Mouse (Mus musculus): Measurements from ENCODE around the gene Eya2.
A peak's percentile ranks its signal among the peaks of the same experiment; 100 is the strongest.

Eya2 gene

DNA sequence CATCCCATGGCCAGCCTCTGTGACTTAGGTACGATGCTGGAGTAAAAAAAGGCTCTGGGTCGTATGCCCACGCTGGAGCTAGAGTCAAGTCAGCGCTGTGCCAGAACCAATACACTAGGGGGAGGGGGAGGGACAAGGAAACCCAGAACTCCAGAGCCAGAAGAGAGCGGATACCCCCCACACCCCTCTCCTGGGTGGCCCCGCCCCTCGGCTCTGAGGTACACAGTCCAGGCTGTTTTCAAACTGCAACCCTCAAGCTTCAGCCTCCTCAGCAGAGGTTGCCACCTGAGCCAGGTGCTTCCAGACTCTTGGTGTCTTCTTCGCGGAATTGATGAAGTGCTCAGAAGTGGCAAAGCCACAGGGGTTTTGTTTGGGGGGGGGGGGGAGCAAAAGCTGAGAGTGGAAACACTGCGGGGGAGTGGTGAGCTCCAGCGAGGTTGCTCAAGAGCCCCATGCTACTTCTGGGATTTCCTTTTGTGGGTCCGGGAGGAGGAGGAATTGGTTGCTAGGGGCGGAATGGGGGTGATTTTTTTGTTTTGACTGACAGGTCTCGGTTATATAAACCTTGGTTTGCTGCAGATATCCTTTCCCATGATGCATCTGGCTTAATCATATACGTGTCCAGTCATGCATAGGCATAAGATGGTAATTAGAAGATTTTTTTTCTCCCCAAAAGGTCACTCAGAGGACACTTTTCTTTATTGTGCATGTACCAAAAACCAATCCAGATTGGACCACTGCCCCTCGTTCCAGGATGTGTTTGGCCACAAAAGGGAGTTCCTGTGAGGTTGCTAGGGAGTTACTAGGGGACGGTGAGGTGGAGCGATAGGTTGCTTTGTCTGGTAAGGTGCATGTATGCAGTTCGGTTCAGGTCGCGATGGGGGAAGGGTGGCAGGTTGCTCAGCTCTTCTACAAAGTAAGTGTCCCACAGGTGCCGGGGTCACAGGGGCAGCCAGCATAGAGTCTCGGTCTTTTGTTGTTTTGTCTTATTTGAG lies 122.6 kb downstream of the Eya2 start:
- no peak for DNase-seq (ENCODE audit: low spot score in 2 of 2)

DNA sequence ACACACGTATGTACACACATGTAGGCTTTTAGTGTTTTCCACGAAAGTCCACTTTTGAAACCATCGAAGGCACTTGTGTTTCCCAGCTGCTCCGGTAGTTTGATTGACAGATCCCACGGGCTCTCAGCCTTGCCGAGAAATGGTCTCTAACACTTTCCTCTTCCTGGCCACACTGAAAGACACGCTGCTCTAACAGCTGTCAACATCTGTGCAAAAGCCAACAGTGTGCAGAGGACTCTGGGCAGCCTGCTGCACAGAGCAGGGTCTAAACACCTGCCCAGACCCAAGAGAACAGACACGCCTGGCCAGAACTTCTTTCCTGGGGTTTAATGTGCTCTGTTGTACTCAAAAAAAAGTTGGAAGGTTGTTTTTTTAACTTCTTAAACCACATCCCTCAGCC lies 124.5 kb downstream of the Eya2 start:
- no peak for DNase-seq (ENCODE audit: low spot score in 2 of 2)

- DNase-seq (ENCODE audit: low spot score in 2 of 2) = no peak
Observed at GRCm38 (mm10) chr2:165721941-165722340, 127.1 kb downstream of the Eya2 start.

DNA sequence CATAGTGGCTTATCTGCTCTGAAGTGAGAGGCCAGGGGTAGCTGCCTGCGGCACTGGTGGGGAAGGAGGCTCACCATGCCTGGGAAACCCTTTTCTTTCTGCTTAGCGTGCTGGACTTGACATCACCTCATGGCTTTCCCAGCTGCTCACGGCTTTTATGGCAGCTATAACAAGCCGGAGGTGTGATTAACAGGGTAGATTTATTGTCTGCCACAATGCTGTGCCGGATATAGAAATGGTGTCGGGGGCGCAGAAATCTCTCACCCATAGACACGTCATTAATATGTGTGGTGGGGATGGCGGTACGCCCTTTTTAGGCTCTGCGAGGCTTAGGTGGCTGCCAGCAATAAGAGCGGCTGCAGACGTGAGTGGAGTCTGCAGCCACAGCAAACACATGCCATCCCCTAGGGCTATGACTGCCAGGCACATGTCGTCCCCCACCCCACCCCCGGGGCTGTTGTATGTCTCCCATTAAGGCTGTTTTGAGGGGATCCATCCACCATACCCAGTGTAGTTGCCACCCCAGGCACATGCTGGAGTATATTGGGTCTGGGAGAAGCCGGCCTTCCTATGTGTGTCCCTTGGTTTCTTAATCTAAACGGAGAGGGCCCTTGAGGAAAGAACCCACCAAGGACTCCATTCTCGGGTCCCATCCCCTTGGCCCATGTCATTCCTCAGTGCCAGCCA lies 137.9 kb downstream of the Eya2 start:
- DNase-seq (ENCODE audit: low spot score in 2 of 2) = no peak

- DNase-seq (ENCODE audit: low spot score in 2 of 2) = no peak
Observed at GRCm38 (mm10) chr2:165733701-165734100, 138.9 kb downstream of the Eya2 start.

DNA sequence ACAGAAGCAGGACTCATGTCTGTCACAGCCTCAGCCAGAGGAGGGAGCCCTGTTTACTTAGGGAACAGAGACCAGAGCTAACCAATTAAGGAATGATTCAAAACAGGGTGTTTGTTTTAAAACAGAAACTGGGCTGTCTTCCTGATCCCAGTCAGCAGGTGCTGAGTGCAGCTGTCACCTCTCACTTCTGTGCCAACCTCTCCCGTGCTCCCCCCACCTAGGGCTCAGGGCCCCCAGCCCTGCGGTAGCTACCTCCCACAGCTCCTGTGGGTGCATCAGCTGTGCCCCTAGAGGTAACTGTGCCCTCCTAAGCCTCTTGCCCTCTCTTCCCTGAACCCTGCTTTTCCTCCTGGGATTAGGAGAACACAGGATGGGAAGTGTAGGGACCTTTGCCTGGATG lies 141.5 kb downstream of the Eya2 start:
- DNase-seq (ENCODE audit: low spot score in 2 of 2) = no peak

GRCm38 (mm10) chr2:165740381-165740780 lies 145.5 kb downstream of the Eya2 start:
- no peak for DNase-seq (ENCODE audit: low spot score in 2 of 2)

GRCm38 (mm10) chr2:165740982-165741381 lies 146.2 kb downstream of the Eya2 start:
- DNase-seq (ENCODE audit: low spot score in 2 of 2) = no peak

- no peak for DNase-seq (ENCODE audit: low spot score in 2 of 2)
Observed at GRCm38 (mm10) chr2:165741526-165742050, 146.8 kb downstream of the Eya2 start.

GRCm38 (mm10) chr2:165742210-165742786 lies 147.5 kb downstream of the Eya2 start:
- DNase-seq (ENCODE audit: low spot score in 2 of 2) = no peak

GRCm38 (mm10) chr2:165745306-165746098 lies 150.7 kb downstream of the Eya2 start:
- DNase-seq (ENCODE audit: low spot score in 2 of 2) = peak; percentile 31 to 35

GRCm38 (mm10) chr2:165747975-165748374 lies 153.1 kb downstream of the Eya2 start:
- no peak for DNase-seq (ENCODE audit: low spot score in 2 of 2)

DNA sequence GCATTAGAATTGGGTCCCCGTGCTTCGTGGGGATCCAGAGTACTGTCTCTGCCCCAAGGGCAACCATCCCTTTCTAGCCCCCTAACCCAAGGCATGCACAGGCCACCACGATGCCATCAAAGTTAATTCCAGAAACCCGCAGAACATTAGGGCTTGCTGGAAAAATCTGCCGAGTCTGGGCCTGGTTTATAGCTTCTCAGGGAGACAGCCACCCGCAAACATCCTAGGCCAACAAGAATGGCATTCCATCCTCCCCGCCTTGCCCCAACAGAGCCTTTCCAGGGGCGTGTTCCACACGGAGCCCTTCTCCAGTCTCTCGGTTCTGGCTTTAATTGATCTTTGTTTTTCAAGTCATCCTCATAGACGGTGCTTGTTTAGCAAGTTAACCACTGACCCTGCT lies 153.6 kb downstream of the Eya2 start:
- no peak for DNase-seq (ENCODE audit: low spot score in 2 of 2)

- no peak for DNase-seq (ENCODE audit: low spot score in 2 of 2)
Observed at GRCm38 (mm10) chr2:165751068-165751467, 156.2 kb downstream of the Eya2 start.

DNA sequence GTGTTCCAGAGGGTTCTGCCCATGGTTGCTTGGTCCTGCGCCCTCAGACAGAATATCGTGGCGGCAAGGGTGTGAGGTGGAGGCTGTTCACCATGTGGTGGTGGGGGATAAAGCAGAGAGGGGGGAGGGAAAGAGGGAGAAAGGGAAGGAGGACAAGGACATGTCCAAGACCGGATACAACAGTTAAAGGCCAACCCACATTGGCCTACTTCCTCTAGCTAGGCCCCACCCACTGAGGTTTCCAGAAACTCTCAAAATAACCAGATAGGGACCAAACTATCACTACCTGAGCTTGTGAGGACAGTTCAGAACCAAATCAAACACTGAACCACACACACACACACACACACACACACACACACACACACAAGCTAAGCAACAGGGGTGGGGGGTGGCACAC lies 157.9 kb downstream of the Eya2 start:
- DNase-seq (ENCODE audit: low spot score in 2 of 2) = no peak

DNA sequence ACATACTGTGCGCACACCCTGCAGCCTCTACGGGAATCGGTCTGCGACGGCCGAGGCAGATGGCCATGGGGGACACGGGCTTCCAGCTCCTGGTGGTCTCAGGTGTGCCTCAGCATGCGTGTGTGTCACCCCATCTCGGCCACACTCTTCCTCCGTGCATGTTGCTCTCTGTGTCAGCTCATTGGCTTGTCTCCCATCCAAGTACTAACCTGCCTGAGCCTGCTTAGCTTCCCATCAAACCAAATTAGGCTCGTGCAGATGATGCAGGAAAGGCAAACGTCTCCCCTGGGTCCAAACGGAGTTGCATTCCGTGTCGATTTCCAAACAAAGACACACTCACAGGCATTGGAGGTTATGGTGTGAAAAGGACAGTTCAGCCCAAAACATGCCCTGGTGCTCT lies 163.0 kb downstream of the Eya2 start:
- no peak for DNase-seq (ENCODE audit: low spot score in 2 of 2)

DNA sequence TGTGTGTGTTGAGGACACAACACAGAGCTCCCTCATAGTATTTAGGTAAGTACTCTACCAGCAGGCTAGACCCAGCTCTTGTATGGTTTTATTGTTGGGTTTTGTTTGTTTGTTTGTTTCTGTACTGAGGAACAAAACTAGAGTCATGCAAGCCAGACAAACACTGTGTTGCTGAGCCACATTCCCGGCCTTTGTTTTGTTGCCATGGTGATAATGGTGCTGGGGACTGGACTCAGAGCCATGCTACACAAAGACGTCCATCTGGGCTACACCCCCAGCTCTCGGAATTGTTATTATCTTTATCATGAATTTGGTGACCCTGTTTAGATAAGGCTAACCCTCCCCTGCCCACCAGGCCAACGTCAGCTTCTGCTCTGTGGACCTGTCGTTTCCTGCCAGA lies 163.7 kb downstream of the Eya2 start:
- DNase-seq (ENCODE audit: low spot score in 2 of 2) = no peak

DNA sequence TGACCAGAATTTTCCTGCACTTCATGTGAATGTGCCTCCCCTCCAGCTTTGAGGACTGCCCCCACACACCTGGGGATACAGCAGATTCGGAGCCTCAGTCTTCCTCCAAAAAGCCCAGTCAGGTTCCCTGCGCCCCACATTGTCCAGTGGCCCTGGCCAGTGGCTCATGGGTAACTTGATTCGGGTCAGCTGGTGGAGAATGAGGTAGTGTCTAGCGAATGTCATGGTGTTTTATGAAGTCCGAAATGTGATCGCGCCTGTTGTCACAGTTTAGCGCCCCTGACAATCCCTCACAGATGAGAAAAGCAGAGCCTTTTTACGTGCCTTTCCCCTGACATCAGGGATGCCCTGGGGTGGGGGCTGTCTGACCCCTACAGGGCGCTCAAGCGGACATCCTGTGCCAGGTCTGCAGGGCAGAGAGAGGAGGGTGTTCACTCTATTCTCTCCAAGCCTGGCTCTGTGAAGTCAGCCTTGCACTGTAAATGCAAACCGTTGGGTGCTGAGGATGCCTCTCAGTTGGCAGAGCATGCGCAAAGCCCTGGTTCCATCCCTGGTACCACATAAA lies 164.7 kb downstream of the Eya2 start:
- DNase-seq (ENCODE audit: low spot score in 2 of 2) = no peak

GRCm38 (mm10) chr2:165768805-165769358 lies 174.1 kb downstream of the Eya2 start:
- no peak for DNase-seq (ENCODE audit: low spot score in 2 of 2)

GRCm38 (mm10) chr2:165769375-165769948 lies 174.6 kb downstream of the Eya2 start:
- DNase-seq (ENCODE audit: low spot score in 2 of 2) = no peak
